Mouse (Mus musculus) brain, adult 2 months (tissue): ENCODE results near the gene Esr2.

Experiments
- DNase-seq: peaks from one replicate; pipeline ENCODE4 v3.0.0; 2011; ENCODE audit warnings: low read depth, low spot score

The Esr2 gene

DNA sequence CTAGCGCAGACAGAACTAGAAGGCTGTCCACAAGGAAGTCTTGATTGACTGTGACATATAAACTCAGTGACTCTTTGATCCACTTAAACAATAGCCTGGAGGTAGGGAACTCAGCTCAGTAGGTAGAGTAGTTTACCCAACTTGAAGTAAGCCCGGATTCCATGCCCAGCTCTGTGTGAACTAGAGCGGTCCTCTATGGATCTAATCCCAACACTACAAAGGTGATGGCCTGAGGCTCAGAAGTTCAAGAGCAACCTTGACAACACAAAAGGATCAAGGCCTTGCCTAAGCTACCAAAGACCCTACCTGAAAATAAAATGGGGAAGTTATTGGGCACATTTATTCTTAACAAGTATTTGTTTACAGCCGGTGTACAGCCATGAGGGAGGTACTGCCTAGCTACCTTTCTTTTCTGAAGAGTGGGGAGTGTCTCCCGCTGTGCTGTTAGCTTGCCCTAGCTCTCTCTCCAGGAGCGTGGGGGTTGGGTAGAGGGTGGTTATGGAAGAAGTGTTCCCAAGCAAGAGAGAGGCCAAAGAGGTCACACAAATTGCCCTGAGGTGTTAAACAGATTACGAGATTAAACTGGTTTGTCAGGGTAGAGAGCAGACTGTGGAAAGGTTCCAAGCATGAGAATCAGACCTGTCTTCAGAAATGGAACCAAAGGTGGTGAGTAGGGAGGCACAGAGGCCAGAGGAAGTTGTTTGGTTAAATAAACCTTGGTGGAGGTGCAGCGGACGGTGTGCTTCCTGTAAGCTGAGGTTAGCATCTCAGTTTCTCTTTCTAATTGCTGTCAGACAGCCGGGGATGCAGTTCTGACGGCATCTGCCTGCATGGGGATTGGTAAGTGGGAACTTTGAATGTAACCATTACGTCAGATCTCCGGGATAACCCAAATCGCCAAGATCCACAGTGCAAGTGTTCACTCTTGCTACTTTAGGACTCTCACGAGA, 90.8 kb downstream of the Esr2 start:
- no peak for DNase-seq

DNA sequence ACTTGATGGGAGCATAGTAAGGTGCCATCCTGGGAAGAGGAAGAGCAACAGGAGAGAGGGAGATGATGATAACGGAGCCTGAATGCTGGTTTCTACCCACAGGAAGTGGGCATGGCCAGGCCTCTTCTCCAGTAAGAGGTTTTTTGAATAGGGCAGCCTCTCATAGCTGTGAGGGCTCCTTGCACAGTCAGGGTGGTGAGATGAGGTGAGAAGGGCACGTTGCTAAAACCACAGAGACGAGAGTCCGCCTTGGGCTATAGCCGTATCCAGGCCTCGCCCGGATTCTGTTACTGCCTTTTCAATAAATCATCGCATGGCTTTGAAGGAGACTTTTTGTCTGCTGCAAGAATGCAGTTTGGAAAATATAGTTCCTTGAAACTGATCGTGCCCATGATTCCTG, 92.0 kb downstream of the Esr2 start:
- DNase-seq = no peak

DNA sequence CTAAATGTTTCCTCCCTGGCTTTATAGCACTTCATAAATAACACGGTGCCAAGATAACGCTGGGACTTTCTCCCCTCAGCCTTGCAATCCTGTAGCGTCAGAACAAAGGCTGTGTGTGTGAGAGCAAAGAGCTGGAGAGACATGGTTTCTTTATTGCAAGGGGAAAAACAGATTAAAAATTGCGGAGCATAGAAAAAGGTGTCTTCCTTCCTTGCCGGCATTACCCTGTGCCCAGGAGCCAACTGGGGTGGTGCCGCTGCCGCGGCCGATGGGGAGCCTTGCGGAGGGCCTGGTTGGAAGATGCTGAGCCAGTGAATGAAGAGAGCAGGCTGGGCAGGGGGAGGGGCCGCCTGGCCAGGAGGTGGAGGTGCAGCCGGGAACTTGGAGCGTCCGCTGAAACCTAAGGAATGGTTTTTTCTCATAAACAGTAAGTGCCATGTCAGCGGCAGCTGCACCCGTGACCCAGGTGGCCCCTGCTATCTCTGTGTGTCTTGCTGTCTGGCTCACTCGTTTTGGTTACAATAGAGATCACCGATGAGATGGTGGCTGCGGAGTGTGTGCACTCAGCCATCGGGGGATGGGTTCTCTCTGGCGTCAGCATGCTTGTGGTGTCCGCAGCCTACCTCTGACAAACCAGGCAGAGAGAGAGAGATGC, 95.4 kb downstream of the Esr2 start:
- DNase-seq = peak; percentile 95

DNA sequence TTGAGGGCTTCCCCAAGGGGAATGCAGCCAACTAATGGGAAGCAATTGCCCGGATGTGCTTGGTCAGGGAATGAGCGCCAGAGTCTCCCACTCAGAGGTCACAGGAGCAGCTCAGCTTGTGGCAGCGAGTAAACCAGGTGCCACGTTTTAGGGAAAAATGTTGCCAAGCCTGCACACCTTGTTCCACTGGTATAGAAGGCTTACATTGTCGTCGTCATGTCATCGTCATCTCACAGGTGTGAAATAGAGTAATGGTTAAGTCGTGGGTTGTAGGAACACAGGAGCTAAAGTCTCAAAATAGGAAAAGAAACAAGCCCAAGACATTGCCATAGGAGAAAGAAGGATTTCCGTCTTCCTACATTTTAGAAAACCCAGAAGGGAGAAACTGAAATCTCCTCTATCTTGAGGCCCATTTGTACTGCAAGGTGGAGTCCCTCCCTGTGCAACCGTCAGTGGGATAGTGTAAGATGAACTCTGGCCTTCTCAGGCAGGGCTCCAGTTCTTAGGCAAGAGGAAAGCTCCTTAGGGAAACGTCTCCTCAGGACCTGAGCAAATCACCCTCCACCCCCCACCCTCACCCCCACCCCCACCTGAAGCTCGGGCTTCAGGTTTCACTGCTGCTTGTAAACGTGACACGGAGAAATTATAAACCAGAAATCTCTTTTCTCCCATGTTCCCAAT, 96.0 kb downstream of the Esr2 start:
- DNase-seq = peak; percentile 30

DNA sequence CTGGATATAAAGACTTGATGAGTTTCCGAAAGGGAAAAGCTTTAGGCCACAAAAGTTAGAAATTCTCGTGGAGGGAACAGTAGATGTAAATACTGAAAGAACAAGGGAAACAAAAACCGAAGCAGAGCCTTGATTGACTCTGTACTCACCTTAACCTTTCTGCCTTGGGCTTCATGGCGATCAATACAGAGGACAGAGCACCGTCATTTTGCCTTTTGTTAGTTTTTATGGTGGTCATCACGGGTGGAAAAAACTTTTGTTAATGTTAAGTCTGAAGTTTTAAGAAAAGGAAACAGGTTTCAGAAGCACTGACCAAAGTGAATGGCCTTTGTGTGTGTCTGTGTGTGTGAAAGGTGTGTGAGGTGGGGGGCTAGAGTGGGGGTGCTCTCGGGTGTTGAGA, 103.1 kb downstream of the Esr2 start:
- DNase-seq = no peak

DNA sequence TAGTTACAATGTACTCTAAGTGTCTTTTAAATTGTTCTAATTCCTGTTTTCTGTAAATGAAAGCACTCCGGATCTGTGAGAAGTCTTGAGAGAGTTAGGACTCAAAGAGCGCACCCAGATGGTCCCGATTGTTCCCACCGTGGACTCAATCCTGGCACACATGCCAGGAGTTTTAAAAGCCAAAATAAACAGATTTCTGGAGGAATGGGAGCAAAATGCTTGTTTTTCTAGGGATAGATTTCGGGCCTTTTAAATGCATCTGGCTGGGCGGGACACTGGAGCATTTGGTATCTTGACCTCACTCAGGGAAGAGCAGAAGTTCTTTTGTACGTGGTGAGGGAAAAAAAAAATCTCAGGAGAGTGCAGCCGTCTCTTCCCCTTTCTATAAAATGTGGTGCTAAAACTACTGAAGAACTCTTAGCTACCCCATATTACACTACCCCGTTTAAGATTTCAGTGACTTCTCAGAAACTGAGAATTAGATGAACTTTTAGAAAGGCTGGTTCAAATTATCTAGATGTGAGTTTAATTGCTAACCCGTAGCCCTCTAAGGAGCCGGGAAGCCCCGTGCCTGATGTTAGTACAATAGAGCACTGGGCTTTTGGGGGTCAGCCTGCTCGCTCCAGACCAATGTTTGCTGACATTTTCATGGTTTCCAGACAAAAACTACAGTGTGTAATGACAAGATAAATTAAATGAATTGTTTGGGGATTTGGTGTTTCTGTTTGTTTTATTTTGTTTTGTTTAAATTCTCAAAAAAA, 103.8 kb downstream of the Esr2 start:
- no peak for DNase-seq

DNA sequence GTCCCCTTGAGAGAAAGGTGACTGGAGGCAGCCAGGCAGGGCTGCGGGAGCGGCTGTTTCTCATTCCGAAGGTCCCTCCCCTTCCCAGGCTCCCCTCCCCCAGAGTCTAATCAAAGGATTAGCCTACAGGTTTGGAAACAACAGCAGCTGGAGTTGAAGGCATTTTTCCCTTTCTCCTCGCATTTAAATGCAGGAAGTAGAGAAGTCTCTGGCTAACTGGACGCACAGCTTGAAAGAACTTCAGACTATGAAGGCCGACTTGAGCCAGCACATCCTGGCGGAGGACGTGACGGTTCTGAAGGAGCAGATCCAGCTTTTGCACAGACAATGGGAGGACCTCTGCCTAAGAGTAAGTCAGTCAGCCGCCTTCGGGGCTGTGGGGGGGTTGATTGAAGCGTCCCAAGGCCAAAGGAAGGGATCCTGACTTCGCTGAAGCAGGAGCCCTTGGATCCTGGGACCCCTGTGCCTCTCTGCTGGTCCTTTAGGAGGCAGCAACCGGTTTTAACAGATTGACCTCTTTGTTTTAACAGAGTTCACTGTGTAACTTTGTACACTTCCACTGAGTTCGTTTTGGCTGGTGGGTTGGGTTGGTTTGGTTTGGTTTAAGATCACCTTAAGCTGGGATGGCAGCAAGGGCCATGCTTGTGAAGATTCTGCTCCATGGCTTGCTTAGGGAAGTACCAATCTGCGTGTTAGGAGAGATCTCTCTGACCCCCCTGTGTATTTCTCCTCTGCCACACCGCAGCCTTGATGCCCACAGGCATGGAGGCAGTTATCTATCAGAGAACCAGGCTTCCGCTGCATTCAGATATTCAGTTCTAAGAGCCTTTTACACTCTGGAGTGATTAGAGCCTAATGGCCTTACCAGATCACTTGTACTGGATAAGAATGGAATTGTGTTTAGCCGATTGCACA, 104.9 kb downstream of the Esr2 start:
- no peak for DNase-seq
